Mouse (Mus musculus) brain, embryonic 18.5 days (tissue): ENCODE results near the gene Rad51.

Experiments
- DNase-seq: peaks from one replicate; pipeline ENCODE4 v3.0.0-alpha.2; 2012; ENCODE audit warnings: low read depth, low spot score

Gene Rad51

DNA sequence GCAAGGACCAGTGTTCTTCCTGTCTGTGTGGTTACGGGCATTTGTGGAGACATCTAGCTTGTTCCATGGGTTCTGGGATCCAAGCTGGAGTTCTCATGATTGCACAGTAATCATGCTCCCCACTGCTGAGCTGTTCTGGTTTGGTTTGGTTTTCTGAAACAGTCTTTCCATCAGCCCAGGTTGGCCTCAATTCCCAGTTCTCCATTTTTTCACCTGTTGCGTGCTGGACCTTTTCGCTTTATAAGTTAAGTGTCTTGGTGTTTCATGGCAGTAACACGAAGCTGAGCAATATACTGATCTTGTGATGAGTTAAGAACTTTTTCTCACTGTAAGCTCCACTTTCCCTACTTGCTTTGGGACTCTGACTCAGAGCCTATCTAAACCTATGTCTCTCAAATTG lies 51.4 kb downstream of the Rad51 start:
- DNase-seq, result no peak

DNA sequence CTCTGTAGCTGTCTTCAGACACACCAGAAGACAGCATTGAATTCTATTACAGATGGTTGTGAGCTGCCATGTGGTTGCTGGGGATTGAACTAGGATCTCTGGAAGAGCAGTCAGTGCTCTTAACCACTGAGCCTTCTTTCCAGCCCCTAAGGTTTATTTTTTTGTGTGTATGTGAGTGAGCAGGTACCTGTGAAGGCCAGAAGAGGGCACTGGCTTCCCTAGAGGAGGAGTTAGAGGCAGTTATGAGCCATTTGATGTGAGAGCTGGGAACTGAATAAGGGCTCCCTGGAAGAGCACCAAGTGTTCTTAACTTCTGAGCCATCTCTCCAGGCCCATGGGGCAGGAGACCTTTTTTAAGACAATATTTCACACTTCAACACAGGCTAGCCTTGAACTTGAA lies 52.8 kb downstream of the Rad51 start:
- no peak for DNase-seq

DNA sequence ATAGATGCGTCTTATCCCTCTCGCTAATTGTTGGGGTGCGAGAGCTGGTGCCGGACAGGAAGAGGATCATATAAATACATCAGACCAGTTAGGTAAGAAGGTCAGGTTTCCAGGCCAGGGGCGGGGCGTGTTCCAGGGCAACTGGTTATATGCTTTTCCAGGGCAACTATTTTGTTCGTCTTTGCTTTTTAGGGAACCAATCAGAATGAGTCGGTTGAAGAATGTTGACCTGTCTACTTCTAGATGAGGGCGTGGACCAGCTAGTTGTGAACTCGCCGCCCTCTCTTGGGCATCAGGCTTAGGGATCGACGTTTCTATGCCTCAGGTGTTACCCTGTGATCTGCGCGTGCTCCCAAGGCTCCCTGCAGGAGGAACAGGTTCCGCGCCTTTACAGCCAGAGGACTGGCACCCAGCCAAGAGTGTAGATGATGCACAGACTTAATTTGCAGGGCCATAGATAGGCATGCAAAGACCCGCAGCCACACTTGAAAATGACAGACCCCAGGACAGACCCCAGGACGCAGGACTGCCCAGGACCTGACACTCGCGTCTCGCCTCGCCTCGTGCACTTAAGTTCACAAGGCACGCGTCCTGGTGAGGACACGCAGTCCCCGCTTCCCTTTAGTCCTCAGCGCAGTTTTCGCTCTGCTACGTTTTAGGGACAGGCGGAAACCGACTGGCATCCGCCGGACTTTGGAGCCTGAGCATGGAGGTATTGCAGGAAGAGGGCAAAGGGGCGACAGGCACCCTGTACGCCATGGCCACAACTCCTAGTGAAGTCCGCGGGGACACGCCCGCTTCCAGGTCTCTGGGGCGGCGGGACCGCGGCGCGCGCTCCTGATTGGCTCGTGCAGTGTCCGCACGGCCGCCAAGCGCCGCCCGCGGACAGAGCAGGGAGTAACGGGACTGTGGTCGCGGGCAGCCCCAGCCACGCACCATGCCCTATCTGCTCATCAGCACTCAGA lies 54.6 kb downstream of the Rad51 start, which contains the start of gene Gchfr:
TSS of gene Gchfr (plus strand) at position 873 of the 965 bp plus-strand sequence.
- DNase-seq, result no peak

DNA sequence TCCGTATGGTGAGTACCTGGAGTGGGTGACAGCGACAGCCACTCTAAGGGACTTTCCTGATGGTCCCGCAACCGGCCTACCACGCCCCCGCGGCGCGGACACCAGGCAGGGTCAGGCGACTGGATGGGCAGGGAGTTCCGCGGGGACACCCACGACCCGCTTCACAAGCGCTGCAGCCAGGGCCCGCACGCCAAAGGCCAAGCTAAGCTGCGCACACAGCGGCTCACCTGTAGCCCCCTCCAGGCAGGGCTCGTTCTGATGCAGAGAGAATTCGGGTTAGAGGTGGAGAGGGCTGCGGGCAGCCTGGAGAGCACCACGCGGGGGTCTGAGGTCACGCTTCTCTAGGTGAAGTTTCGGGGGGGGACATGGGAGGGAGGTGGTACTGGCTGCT lies 55.3 kb downstream of the Rad51 start:
- no peak for DNase-seq

DNA sequence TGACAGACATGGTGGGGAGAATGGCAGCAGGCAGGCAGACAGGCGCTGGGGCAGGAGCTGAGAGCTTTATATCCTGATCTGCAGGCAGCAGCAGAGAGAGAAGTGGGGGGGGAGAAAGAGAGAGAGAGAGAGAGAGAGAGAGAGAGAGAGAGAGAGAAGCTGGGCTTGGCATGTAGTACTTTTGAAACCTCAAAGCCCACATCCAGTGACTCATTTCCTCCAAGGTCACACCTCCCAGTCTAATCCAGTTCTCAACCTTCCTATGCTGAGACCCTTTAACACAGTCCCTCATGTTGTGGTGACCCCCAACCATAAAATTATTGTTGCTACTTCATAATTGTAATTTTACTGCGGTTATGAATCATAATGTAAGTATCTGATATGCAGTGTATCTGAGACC lies 57.7 kb downstream of the Rad51 start:
- no peak for DNase-seq

DNA sequence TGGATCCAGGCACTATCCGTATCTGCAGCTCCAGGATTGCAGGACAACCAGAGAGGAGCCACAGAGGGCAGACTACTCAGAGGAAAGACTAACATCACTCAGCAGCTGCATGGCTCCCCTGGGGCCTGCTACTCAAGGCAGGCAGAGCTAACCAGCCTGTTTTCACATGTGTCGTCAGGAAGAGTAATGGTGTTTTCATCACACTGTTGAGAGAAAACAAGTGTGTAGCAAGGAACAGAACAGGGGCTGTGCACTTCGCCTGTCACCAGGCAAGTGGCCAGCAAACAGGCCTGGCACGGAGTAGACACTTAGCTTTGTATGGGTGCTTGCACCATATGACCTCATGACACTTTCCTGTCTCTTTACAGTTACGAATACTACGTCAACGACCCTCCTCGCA lies 59.0 kb downstream of the Rad51 start:
- no peak for DNase-seq

DNA sequence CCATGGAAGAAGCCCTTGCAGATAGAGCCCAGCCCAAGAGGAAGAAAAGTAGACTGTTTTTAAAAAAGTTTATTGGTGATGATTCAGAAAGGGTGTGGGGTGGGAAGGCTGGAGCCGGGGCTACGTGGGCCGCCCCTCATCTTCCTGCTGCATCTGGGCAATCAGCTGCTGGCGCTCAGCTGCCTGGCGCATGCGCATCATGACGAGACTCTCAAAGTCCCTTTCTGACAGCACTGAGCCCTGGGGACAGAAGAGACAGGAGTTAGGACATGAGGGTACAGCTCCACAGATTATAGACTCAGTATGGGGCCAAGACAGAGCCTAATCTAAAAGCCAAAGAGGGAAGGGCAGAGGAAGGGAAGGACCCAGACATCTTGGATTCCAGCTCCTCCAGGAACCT lies 59.9 kb downstream of the Rad51 start:
- no peak for DNase-seq

DNA sequence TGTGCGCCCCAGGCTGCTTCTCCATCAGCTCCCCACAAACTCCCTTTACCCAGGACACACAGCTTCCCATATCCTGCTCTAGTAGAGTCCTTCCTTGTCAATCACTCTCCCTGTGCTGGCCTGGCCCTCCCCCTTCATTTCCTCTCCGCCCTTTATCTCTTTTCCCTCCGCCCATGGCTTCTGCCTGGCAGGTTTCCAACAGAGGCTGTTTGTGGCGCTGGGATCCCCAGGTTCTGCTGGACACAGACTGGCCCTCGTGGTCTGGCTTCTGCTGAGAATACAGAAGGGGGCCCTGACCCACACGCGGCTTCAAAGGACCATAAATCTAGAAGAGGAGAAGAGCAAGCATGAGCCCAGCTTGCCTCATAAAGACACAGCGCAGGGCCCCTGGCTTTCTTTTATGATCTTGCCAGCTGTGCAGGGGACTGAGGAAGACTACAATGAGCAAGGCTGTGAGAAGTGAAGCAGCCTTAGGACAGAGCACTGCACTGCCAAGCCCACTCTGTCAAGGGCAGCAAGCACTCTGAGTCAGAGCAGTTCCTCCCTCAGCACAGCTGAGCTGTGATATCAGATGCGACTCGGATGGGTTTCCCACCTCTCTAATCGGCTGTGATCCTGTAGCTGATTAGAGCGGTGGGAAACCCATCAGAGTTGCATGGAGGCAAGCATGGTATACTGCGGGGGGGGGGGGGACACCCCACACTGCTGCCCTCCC lies 60.4 kb downstream of the Rad51 start:
- DNase-seq, result no peak

DNA sequence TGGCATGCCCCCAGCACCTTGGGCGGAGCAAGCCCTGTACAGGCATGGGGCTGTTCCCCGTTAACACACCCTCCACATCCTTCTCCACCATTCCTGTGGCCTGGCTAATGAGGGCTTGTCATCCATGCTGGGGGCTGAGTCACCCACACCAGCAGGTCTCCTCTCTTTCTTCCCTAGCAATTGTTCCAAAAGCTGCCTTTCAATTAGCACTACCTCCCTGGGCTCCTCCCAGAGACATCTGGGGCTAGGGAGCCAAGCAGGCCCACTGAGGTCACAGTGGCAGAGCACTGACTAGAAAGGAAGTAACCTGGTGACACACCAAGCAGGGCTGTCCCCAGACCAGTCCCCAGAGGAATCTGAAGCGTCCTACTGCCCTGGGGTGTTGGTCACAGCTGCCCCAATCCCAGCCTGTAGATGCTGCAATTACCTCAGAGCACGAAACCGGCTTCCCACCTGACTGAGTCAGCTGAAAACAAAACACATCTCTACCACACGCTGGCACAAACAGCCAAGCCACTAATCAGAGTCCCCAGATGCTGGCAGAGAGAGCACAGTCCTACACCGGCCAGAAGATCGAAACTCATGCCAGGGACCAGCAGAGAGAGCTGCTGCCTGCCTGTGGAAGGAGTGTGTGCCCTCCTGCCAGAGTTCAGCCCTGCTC lies 61.5 kb downstream of the Rad51 start, which contains the start of gene Gm14137:
TSS of gene Gm14137 (plus strand) at position 519 of the 661 bp plus-strand sequence.
- no peak for DNase-seq

DNA sequence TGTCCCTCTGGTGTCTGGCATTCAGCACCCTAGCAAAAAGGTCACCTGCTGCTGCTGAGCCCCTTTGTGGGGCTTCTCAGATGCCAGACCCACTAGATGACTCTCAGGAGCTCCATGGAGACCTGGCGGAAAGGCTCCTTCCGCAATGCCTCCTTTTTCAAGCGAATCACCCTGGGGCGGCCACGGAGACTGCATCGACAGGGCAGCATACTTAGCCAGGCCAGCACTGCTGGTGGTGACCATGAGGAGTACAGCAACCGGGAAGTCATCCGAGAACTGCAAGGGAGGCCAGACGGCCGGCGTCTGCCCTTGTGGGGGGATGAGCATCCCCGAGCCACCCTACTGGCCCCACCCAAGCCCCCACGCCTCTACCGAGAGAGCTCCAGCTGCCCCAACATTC lies 62.3 kb downstream of the Rad51 start:
- no peak for DNase-seq

DNA sequence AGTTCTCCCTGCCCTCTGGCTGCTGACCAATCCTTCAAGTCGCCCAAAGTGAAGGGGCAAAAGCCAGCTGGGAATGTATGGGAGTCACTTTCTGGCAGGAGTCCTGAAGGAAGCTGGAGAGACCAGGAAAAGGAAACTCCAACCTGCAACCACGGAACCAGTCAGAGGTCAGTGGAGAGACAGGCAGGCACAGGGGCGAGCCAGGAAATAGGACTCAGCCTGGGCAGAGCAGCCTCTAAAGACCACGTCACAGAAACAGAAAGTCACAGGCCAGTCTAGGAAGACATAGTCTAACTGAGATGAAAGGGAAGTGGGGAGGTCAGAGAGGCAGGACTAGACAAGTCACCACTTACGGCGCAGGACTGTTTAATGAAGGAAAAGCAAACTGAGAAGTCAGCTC lies 63.0 kb downstream of the Rad51 start:
- no peak for DNase-seq

DNA sequence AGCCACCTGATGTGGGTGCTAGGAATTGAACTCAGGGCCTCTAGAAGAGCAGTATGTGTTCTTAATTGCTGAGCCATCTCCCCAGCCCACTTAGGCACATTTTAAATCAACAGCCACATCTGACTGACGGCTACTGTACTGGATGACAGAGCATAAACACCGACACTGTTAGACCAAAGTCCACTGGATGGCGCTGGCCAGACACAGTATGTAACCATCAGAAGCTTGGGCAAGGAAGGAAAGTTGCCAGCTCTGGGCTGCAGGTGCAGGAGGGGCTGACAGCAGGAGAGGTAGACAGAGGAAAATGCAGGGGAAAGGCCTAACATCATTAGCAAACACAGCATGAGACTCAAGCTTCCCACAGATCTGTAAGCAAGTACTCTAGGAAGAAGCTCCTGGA lies 64.2 kb downstream of the Rad51 start:
- no peak for DNase-seq

DNA sequence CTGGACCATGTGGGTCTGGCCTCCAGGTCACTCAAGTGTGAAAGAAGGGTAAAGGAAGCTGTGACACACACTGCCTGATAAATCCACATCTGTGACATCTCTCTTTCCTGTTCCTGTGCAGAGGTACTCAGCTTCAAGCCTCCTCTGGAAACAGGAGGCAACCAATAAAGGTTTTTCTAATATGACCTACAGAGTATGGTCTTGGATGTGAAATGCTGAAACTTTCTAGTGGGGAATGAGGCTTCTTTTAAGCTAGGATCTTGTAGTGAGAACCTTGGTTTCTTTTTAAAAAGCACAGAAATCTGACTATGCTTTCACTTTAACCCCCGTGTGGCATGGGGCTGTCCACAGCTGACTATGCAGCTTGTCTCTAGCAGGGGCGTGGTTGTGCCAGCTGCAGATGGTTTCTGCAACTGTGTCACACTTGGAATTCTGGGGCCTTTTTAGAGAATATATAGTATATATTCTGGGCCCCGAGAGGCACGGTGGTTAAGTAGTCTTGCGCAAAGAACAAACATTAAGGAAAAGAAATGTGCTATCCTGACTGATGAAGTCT lies 64.9 kb downstream of the Rad51 start:
- DNase-seq, result no peak

DNA sequence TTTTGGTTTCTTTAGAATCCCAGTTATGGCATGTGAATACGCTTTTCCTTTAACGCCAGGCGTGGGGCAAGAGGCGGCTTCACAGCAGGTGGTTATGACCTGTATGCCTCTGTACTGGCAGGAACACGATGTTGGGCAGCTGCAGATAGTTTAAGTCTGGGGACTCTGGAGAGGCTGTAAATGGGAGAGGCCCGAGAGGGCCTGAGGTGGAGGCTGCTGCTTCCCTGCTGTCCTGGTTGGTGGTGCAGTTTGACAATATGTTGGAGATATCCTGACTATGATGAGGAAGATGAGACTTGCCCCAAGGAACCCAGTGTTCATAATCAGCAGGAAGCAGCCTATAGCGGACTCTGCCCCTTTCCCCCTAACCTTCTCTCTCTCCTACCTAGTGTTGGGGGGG lies 70.3 kb downstream of the Rad51 start:
- no peak for DNase-seq

DNA sequence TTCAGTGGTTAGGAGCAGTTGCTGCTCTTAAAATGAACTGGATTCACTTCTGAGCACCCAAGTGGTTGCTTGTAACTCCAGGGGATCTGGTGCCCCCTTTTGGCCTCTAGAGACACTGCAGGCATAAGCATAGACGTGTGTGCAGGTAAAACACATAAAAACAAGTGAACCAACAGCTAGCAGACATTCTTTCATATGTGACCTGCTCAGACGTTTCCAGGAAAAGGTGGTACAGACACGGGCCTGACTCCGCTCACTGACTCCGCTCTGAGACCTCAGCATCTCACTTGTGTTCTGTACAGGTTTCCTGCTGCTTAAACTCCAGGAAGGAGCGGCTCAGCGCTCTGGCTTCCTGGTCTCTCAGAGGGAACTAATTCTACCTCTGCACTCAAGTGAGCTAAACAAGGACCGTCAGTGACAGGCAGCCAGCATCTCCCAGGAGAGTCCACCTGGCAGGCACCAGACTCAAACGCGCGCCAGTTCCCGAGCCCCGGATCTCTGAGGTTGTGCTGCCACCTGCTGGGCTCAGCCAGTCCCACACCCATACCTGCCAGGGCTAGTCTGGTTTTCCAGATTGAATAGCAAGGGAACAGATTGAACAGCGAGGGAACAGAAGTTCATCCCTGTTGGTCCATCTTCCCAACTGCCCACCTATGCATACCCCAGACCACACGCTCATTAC lies 76.6 kb downstream of the Rad51 start:
- DNase-seq, result no peak

DNA sequence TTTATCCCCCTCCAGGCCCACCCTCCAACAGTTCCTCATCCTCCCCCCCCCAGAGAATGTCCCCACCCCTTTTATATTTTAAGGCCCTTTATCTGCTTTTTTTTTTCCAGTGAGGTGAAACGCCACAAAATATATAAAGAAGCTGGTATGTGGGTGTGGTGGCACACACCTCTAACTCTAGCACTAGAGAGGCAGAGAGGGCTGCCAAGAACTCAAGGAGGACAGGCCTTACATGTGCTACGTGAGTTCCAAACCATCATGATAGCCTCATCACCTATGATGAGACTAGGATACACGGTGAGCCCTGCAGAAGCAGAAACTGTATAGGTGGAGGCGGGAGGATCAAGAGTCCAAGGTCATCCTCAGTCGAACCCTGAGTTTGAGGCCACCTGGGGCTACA lies 78.4 kb downstream of the Rad51 start:
- DNase-seq, result no peak

DNA sequence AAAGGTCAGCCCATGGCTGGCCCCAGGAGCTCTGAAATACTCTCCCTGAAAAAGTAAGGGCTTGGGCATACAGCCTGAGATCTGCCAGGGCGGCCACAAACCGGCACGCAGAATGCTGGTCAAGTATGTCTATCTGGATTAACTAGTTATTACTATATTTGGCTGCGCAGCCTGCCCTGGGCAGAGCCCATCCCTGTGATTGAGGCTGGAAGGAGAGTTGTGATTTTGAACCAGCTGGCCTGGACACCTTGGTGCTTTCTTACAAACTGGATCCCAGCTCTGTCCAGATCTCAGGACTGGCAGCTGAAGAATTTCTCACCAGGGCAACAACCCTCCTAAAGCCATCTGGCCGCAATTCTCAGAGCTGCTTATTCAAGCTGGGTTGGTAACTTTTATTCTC lies 81.5 kb downstream of the Rad51 start:
- DNase-seq, result no peak

DNA sequence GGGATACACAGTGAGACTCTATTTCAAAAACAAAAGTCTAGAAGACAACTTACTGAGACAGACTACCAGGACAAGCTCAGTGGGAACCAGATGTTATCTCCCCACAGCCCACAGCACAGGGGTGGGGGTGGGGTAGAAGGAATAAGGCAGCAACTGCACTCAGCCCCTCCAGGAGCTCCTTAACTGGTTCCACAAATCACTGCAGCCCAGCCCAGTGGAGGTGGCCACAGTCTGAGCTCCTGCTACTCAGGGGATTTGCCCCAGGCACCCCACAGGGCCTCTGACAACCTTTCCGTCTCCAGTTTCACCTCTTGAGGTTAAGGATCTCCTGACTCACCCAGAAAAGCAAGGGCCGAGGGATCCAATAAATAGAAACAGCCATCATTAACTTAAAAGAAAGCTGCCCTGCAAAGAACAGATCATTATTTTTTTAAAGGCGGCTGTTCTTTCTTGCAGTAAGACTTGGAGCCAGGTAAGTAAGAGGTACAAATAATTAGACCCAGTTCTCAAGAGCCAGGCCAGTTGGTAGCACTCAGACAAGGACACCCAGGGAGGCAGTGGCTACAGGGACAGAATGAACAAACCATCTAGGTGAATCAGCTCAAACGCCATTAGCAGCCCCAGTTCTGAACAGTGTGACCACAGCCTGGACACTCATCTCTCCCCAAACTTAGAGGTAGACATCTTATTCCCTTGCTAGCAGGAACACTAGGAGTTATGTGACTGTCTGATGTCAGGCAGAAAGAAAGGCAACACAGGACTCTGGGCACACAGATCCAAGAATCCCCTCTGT lies 83.9 kb downstream of the Rad51 start:
- DNase-seq, result no peak
